Mouse (Mus musculus) CH12.LX (cell line): ENCODE data around the gene St6gal1. TPM values are rescaled to one million over a fixed set of nuclear protein-coding genes. Genes with fewer than 3 reads are reported as not detected.

Source experiments
- DNase-seq: peaks from one replicate; pipeline ENCODE4 v3.0.0-alpha.2; 2013; ENCODE audit errors: extremely low read depth
- H3K27ac ChIP-seq: 2 replicates; pipeline ENCODE4 v1.5.1; 2012; ENCODE audit warnings: low read depth, mild to moderate bottlenecking, control low read depth, moderate library complexity; ENCODE audit not compliant: insufficient read depth
- H3K27me3 ChIP-seq: replicated peaks from 2 replicates; pipeline ENCODE3; 2012; ENCODE audit warnings: inconsistent platforms
- H3K36me3 ChIP-seq, 2 experiments: replicated peaks in 1 of 2; 2 replicates each; pipeline versions ENCODE3 to v1.6.1; 2012; ENCODE audit warnings: inconsistent platforms in 1 of 2, low read length in 1 of 2, mild to moderate bottlenecking in 1 of 2, mixed read lengths in 1 of 2, moderate library complexity in 1 of 2; ENCODE audit not compliant: control insufficient read depth in 1 of 2, insufficient read depth in 1 of 2
- H3K4me1 ChIP-seq, 2 experiments: 2 replicates each; pipeline ENCODE4 v1.6.1; 2012; ENCODE audit warnings: inconsistent platforms in 1 of 2, moderate library complexity in 1 of 2; ENCODE audit not compliant: insufficient read depth in 2 of 2, control insufficient read depth in 1 of 2
- H3K4me2 ChIP-seq: 2 replicates; pipeline ENCODE4 v1.6.1; 2012; ENCODE audit warnings: low read depth, mild to moderate bottlenecking, control low read depth; ENCODE audit not compliant: poor library complexity, insufficient read depth, severe bottlenecking
- H3K4me3 ChIP-seq, 3 experiments: fragments of 150-350 bp in 1 of 3; sonication (generic) in 1 of 3; replicated peaks in 1 of 3; 2 replicates each; pipeline versions ENCODE3 to v1.5.1; 2011 to 2012; ENCODE audit warnings: low read depth in 2 of 3, low read length in 2 of 3, mild to moderate bottlenecking in 2 of 3, moderate library complexity in 2 of 3, control low read depth in 1 of 3, improper control_type of control experiment in 1 of 3, inconsistent platforms in 1 of 3, mixed read lengths in 1 of 3; ENCODE audit not compliant: poor library complexity in 1 of 3
- H3K79me2 ChIP-seq: replicated peaks from 2 replicates; pipeline ENCODE4 v1.6.1; 2012; ENCODE audit warnings: mild to moderate bottlenecking, moderate library complexity; ENCODE audit not compliant: control insufficient read depth, poor library complexity, insufficient read depth, severe bottlenecking; ENCODE audit errors: extremely low read depth
- H3K9ac ChIP-seq: 2 replicates; pipeline ENCODE4 v1.6.1; 2012; ENCODE audit warnings: low read depth, mild to moderate bottlenecking, control low read depth, moderate library complexity; ENCODE audit not compliant: insufficient read depth
- H3K9me3 ChIP-seq: replicated peaks from 2 replicates; pipeline ENCODE3; 2012; ENCODE audit warnings: low read length, inconsistent platforms, mixed read lengths
- E2F4 ChIP-seq: IDR thresholded peaks from 2 replicates; pipeline ENCODE4 v1.6.1; 2011; ENCODE audit warnings: low read depth, low read length, improper control_type of control experiment; ENCODE audit not compliant: insufficient replicate concordance
- EP300 ChIP-seq: IDR thresholded peaks from 2 replicates; pipeline ENCODE4 v1.6.1; 2011; ENCODE audit warnings: low read length, improper control_type of control experiment
- ETS1 ChIP-seq: conservative IDR thresholded peaks from 2 replicates; pipeline ENCODE4 v1.6.1; 2012; ENCODE audit warnings: low read depth, mild to moderate bottlenecking, inconsistent platforms, low read length, improper control_type of control experiment, moderate library complexity
- IRF4 ChIP-seq: IDR thresholded peaks from 2 replicates; pipeline ENCODE4 v1.6.1; 2014; ENCODE audit warnings: low read depth, mild to moderate bottlenecking, inconsistent platforms, low read length, improper control_type of control experiment
- JUN ChIP-seq: IDR thresholded peaks from 2 replicates; pipeline ENCODE4 v1.6.1; 2011; ENCODE audit warnings: low read depth, mild to moderate bottlenecking, low read length, improper control_type of control experiment, moderate library complexity; ENCODE audit not compliant: insufficient read depth
- JUND ChIP-seq: conservative IDR thresholded peaks from 2 replicates; pipeline ENCODE4 v1.6.1; 2011; ENCODE audit warnings: low read depth, low read length, improper control_type of control experiment
- MAFK ChIP-seq: IDR thresholded peaks from 2 replicates; pipeline ENCODE4 v1.6.1; 2011; ENCODE audit warnings: low read length, improper control_type of control experiment; ENCODE audit not compliant: insufficient replicate concordance
- MEF2A ChIP-seq: IDR thresholded peaks from 2 replicates; pipeline ENCODE4 v1.6.1; 2014; ENCODE audit warnings: low read depth, mild to moderate bottlenecking, inconsistent platforms, low read length, improper control_type of control experiment, borderline replicate concordance
- POLR2AphosphoS2 ChIP-seq: IDR thresholded peaks from 2 replicates; pipeline ENCODE4 v1.6.1; 2011; ENCODE audit warnings: low read depth, low read length, improper control_type of control experiment
- RAD21 ChIP-seq: IDR thresholded peaks from 2 replicates; pipeline ENCODE4 v1.6.1; 2011; ENCODE audit warnings: low read depth, mild to moderate bottlenecking, low read length, improper control_type of control experiment, moderate library complexity
- RCOR1 ChIP-seq: conservative IDR thresholded peaks from 2 replicates; pipeline ENCODE4 v1.6.1; 2012; ENCODE audit warnings: low read depth, mild to moderate bottlenecking, inconsistent platforms, low read length, improper control_type of control experiment
- SIN3A ChIP-seq: IDR thresholded peaks from 2 replicates; pipeline ENCODE4 v1.6.1; 2012; ENCODE audit warnings: low read length, improper control_type of control experiment, inconsistent platforms
- SMC3 ChIP-seq: IDR thresholded peaks from 2 replicates; pipeline ENCODE4 v1.6.1; 2011; ENCODE audit warnings: low read depth, low read length, improper control_type of control experiment
- TBP ChIP-seq: conservative IDR thresholded peaks from 2 replicates; pipeline ENCODE4 v1.6.1; 2011; ENCODE audit warnings: low read depth, low read length, improper control_type of control experiment
- UBTF ChIP-seq: IDR thresholded peaks from 2 replicates; pipeline ENCODE4 v1.6.1; 2012; ENCODE audit warnings: low read depth, mild to moderate bottlenecking, inconsistent platforms, low read length, improper control_type of control experiment, moderate library complexity
- USF1 ChIP-seq: IDR thresholded peaks from 2 replicates; pipeline ENCODE4 v1.6.1; 2014; ENCODE audit warnings: low read depth, mild to moderate bottlenecking, inconsistent platforms, low read length, improper control_type of control experiment
- ZC3H11A ChIP-seq: IDR thresholded peaks from 2 replicates; pipeline ENCODE4 v1.6.1; 2012; ENCODE audit warnings: low read depth, mild to moderate bottlenecking, inconsistent platforms, low read length, improper control_type of control experiment
- ZKSCAN1 ChIP-seq: IDR thresholded peaks from 2 replicates; pipeline ENCODE4 v1.6.1; 2012; ENCODE audit warnings: low read depth, inconsistent platforms, low read length, improper control_type of control experiment, borderline replicate concordance
- ZMIZ1 ChIP-seq: IDR thresholded peaks from 2 replicates; pipeline ENCODE4 v1.6.1; 2012; ENCODE audit warnings: low read depth, mild to moderate bottlenecking, inconsistent platforms, low read length, improper control_type of control experiment
- ZNF384 ChIP-seq: IDR thresholded peaks from 2 replicates; pipeline ENCODE4 v1.6.1; 2012; ENCODE audit warnings: low read depth, low read length, improper control_type of control experiment, inconsistent platforms
- dilution Hi-C: fragments of 300-500 bp; cut with MboI; formaldehyde crosslinking; loops from 2 replicates; pipeline ENCODE4 v1.14.3; 2020; ENCODE audit warnings: low sequenced_read_pairs; ENCODE audit not compliant: extremely low pct_unique_long_range_greater_than_20kb, extremely low pct_ligation_motif_present
- in situ Hi-C: fragments of 300-500 bp; cut with MboI; formaldehyde crosslinking; loops from 3 replicates; pipeline ENCODE4 v1.14.3; 2019; ENCODE audit warnings: low sequenced_read_pairs, low pct_ligation_motif_present, low pct_unique_long_range_greater_than_20kb, mixed read lengths
- polyA plus RNA-seq: library from polyadenylated mRNA; unstranded; fragments of >175 nt; gene quantifications from 2 replicates; pipeline ENCODE4 v1.2.1, GENCODE M21; 2012; ENCODE audit warnings: low read depth; ENCODE audit not compliant: insufficient read length
- total RNA-seq, 2 experiments: library from RNA; depleted of rRNA; stranded (reverse); fragments of 300-350 nt in 1 of 2; fragments of >200 nt in 1 of 2; gene quantifications; 2 replicates each; pipeline ENCODE4 v1.2.3; 2012 to 2014

The St6gal1 gene
- total and polyA plus RNA-seq, 3 experiments = 64.5 to 168 (median 67.8) TPM

- no peak for DNase-seq
- dilution Hi-C loops = no loop called here
- no peaks in the 10 kb centered on the region for H3K79me2 ChIP-seq
- H3K9ac ChIP-seq = no peak overlapping the region
- in situ Hi-C loops = loop anchor here (5.0 kb wide), 2 partner anchors 125 to 135 kb away; partner anchors contain the start of gene Adipoq
- H3K27me3 ChIP-seq = no peaks in the 10 kb centered on the region
- H3K27ac ChIP-seq = no peak overlapping the region
- no peaks in the 10 kb centered on the region for H3K9me3 ChIP-seq
- H3K36me3 ChIP-seq = no peaks in the 10 kb centered on the region
- TF ChIP-seq E2F4 (no peak), IRF4 (no peak), JUN (no peak), SMC3 (no peak), ZNF384 (no peak), JUND (no peak), POLR2AphosphoS2 (no peak), UBTF (no peak), ZC3H11A (no peak), ETS1 (no peak), RCOR1 (no peak)
- no peak overlapping the region for H3K4me2 ChIP-seq
- no peak overlapping the region for H3K4me3 ChIP-seq
- peaks cover 47 to 81% of the 10 kb centered on the region in 2 experiments for H3K4me1 ChIP-seq
Measured at GRCm38 (mm10) chr16:23282241-23282640, 57.7 kb downstream of the St6gal1 start.

- Histone ChIP-seq H3K4me1 (peaks cover 53 to 82% of the 10 kb centered on the region in 2 experiments), H3K79me2 (no peaks in the 10 kb centered on the region), H3K4me3 (no peak overlapping the region), H3K27me3 (no peaks in the 10 kb centered on the region), H3K9ac (no peak overlapping the region), H3K27ac (no peak overlapping the region), H3K36me3 (peaks cover 0 to 3% of the 10 kb centered on the region in 2 experiments), H3K9me3 (no peaks in the 10 kb centered on the region), H3K4me2 (no peak overlapping the region)
- dilution Hi-C loops = no loop called here
- TF ChIP-seq SIN3A (no peak), TBP (no peak), ETS1 (no peak), MAFK (no peak), ZMIZ1 (no peak), EP300 (no peak), ZKSCAN1 (no peak), USF1 (no peak), UBTF (no peak), MEF2A (no peak), RAD21 (no peak)
- in situ Hi-C loops = loop anchor here (5.0 kb wide), 2 partner anchors 124 to 136 kb away; partner anchors contain the start of gene Adipoq
- DNase-seq = no peak
Measured at GRCm38 (mm10) chr16:23282941-23283340, 58.4 kb downstream of the St6gal1 start.
